In genomic region chr1:152168284-152168683, GRCm38 (mm10) we compare ENCODE assay signal across 9 mouse cellular contexts.
DNase-seq lines count a peak whose midpoint lies in the region; ATAC-seq and TF ChIP-seq lines count a peak whose summit lies in the region.
"Had no signal": no experiment of that assay in that cellular context is flagged by ENCODE, and none has a peak within 500 bp of the region (broad histone marks: within the 10 kb centered on the region; RNA-seq: fewer than 3 reads in every experiment).

No protein-coding gene starts in this region.

- H3K27me3 ChIP-seq in intestine, postnatal 0 days (replicated peaks; ENCODE audit: control insufficient read depth, insufficient read depth, low read length): no peaks in the 10 kb centered on the region
- H3K27me3 ChIP-seq: neural tube, embryonic 13.5 days had no signal

- H3K9me3 ChIP-seq in intestine, postnatal 0 days (ENCODE audit: control insufficient read depth): no peaks in the 10 kb centered on the region
- H3K9me3 ChIP-seq: neural tube, embryonic 13.5 days had no signal

- 64% methylated on average over 4 of the region's 4 CpGs for WGBS in intestine, postnatal 0 days

- DNase-seq in left cerebral cortex, postnatal 14 days (ENCODE audit: low spot score in 2 of 2): peak; percentile 54 to 55
- no peak for DNase-seq in left cerebral cortex, adult 11 months (ENCODE audit: low spot score)
- DNase-seq in adrenal gland, postnatal 14 days: peak; percentile 85
- DNase-seq in gastrocnemius, postnatal 25 days: peak; percentile 84
- DNase-seq in kidney, postnatal 14 days: peak; percentile 72
- DNase-seq in thymus, postnatal 25 days: no peak

- no peaks in the 10 kb centered on the region for H3K36me3 ChIP-seq in intestine, postnatal 0 days (ENCODE audit: control insufficient read depth, insufficient read depth)
- H3K36me3 ChIP-seq: neural tube, embryonic 13.5 days had no signal

- no peak for TF ChIP-seq CTCF in intestine, postnatal 0 days (IDR thresholded peaks at IDR 0.05; ENCODE audit: low read depth)

- no peak overlapping the region for H3K4me3 ChIP-seq in intestine, postnatal 0 days (ENCODE audit: low read depth, low read length)
- H3K4me3 ChIP-seq: neural tube, embryonic 13.5 days had no signal

- no peak overlapping the region for H3K4me2 ChIP-seq in intestine, postnatal 0 days (replicated peaks; ENCODE audit: low read depth)
- H3K4me2 ChIP-seq: neural tube, embryonic 13.5 days had no signal

- H3K9ac ChIP-seq in intestine, postnatal 0 days (ENCODE audit: low read depth, low read length): no peak overlapping the region
- H3K9ac ChIP-seq: neural tube, embryonic 13.5 days had no signal

- H3K27ac ChIP-seq in intestine, postnatal 0 days (ENCODE audit: low read depth, low read length): no peak overlapping the region
- H3K27ac ChIP-seq: neural tube, embryonic 13.5 days had no signal

- intact Hi-C loops in left cerebral cortex, postnatal 14 days (cut with DNase I): no loop called here

- no peaks in the 10 kb centered on the region for H3K4me1 ChIP-seq in intestine, postnatal 0 days (replicated peaks; ENCODE audit: control insufficient read depth, insufficient read depth, low read length)

- ATAC-seq in inflammation-experienced regulatory T-cells, adult 6 months: no peak
- no peak for ATAC-seq in intestine, postnatal 0 days

Comparison
In these comparisons a context has a peak if more than half of its experiments do, and no peak if none do; other contexts are left out.
1. DNase-seq: peak in left cerebral cortex, postnatal 14 days (2 of 2), adrenal gland, postnatal 14 days (single experiment), gastrocnemius, postnatal 25 days (single experiment) and kidney, postnatal 14 days (single experiment); none in left cerebral cortex, adult 11 months (single experiment) and thymus, postnatal 25 days (single experiment).